Mouse (Mus musculus) midbrain, embryonic 15.5 days (tissue): ENCODE measurements around the gene Gabrb1. TPM values are rescaled to one million over a fixed set of nuclear protein-coding genes. Genes with fewer than 3 reads are reported as not detected.
"Not testable (repeated sequence)": the region's sequence is repeated elsewhere in the genome, so short reads cannot be mapped to it uniquely, and the experiment has no call there.

Experiments used
- ATAC-seq: fragments of 200-750 bp; cut with Nextera tagmentation; replicated peaks from 2 replicates; pipeline ENCODE4 v1.8.0; 2017; ENCODE audit warnings: moderate TSS enrichment
- H3K27ac ChIP-seq: fragments of 300-500 bp; sonication (generic); 2 replicates; pipeline ENCODE4 v1.5.1; 2015; ENCODE audit warnings: mild to moderate bottlenecking, inconsistent platforms
- H3K27me3 ChIP-seq: fragments of 300-500 bp; sonication (generic); replicated peaks from 2 replicates; pipeline ENCODE4 v1.6.1; 2015; ENCODE audit warnings: inconsistent platforms
- H3K36me3 ChIP-seq: fragments of 300-500 bp; sonication (generic); replicated peaks from 2 replicates; pipeline ENCODE4 v1.6.1; 2015; ENCODE audit warnings: inconsistent platforms
- H3K4me1 ChIP-seq: fragments of 300-500 bp; sonication (generic); 2 replicates; pipeline ENCODE4 v1.6.1; 2015; ENCODE audit warnings: inconsistent platforms
- H3K4me2 ChIP-seq: fragments of 300-500 bp; sonication (generic); 2 replicates; pipeline ENCODE4 v1.6.1; 2015; ENCODE audit warnings: inconsistent platforms, mild to moderate bottlenecking, moderate library complexity
- H3K4me3 ChIP-seq: fragments of 300-500 bp; sonication (generic); 2 replicates; pipeline ENCODE4 v1.5.1; 2015; ENCODE audit warnings: mild to moderate bottlenecking, inconsistent platforms
- H3K9ac ChIP-seq: fragments of 300-500 bp; sonication (generic); 2 replicates; pipeline ENCODE4 v1.6.1; 2015; ENCODE audit warnings: mild to moderate bottlenecking, inconsistent platforms
- H3K9me3 ChIP-seq: fragments of 300-500 bp; sonication (generic); 2 replicates; pipeline ENCODE4 v1.6.1; 2016; ENCODE audit warnings: inconsistent platforms
- WGBS: fragments of 180-500 bp; shearing (Covaris S2); methylation state at CpG from one replicate; pipeline ENCODE4 v1.1.7; 2015; ENCODE audit warnings: mixed read lengths; 5-methylcytosine and 5-hydroxymethylcytosine counted together
- polyA plus RNA-seq: library from polyadenylated mRNA; unstranded; fragments of >200 nt; fragmentation: Nextera tagmentation; extraction: Ambion mirVana; gene quantifications from 2 replicates; pipeline ENCODE4 v1.2.1, GENCODE M21; 2015

Gabrb1 gene
- polyA plus RNA-seq, 1 experiment from 2014 or later = 32.8 TPM

DNA sequence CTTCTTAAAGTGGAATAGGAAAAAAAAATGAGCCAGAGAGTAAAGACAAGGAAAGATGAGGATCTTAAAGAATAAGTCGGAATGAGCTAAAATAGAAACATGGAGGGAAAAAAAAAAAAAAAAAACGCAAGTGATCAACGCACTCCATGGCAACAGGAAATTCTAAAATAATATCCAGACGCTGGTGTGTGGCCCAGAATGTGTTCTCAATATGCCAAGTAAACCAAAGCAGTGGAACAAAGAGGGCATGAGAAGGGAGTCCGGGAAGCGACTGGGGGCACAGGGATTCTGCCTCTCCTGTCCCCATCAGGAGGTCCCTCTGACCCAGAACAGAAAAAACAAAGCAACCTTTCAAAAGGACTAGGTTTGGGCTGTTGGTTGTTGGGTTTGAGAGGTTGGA, 410.9 kb downstream of the Gabrb1 start:
- Histone ChIP-seq H3K9ac (no peak overlapping the region), H3K4me2 (no peak overlapping the region), H3K27ac (no peak overlapping the region), H3K9me3 (no peaks in the 10 kb centered on the region), H3K27me3 (no peaks in the 10 kb centered on the region), H3K4me1 (no peaks in the 10 kb centered on the region), H3K4me3 (no peak overlapping the region), H3K36me3 (no peaks in the 10 kb centered on the region)
- 62% methylated on average over 6 of the region's 6 CpGs for WGBS
- ATAC-seq = no peak

DNA sequence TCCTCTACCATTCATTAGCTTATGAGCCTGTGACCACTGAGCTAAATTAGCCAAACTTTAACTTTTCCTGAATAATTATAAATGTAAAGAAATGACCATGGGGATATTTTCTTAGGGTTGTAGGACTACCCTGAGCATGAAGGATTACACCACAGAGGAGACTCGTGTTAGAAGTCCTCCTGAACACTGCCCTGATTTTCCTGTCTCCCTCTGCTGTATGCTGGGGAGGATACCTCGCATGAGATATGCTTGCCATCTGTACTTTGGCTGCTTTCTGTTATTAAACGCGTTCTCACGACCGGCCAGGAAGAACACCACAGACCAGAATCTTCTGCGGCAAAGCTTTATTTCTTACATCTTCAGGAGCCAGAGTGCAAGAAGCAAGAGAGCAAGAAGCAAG, 411.5 kb downstream of the Gabrb1 start:
- WGBS = 90% methylated on average over 7 of the region's 7 CpGs
- H3K27me3 ChIP-seq, H3K9ac ChIP-seq, H3K4me1 ChIP-seq, H3K9me3 ChIP-seq, H3K4me3 ChIP-seq, H3K36me3 ChIP-seq, H3K4me2 ChIP-seq, ATAC-seq, H3K27ac ChIP-seq: not testable (repeated sequence)

DNA sequence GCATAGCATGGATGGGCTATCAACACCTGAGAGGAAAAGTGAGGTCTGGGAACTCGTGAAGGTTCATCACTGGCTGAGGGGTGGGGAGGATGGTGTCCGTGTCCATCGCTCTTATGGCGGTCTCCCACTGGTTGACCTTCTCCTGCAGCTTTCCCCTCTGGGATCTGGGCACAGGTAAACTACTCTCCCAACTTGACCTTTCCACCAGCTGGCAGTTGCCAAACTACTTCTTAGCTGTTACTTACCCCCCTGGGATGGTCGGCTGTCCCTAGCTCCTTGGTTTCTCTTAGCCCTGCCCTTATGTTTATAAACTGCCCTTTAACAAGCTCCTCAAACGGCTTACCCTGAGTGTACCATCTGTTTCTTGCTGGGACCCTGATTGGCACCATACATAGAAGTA, 418.9 kb downstream of the Gabrb1 start:
- no peak for ATAC-seq
- H3K27ac ChIP-seq = no peak overlapping the region
- no peaks in the 10 kb centered on the region for H3K9me3 ChIP-seq
- H3K4me3 ChIP-seq = no peak overlapping the region
- H3K9ac ChIP-seq = no peak overlapping the region
- H3K4me2 ChIP-seq = no peak overlapping the region
- no peaks in the 10 kb centered on the region for H3K36me3 ChIP-seq
- no peaks in the 10 kb centered on the region for H3K27me3 ChIP-seq
- H3K4me1 ChIP-seq = no peaks in the 10 kb centered on the region
- 93% methylated on average over 6 of the region's 6 CpGs for WGBS

DNA sequence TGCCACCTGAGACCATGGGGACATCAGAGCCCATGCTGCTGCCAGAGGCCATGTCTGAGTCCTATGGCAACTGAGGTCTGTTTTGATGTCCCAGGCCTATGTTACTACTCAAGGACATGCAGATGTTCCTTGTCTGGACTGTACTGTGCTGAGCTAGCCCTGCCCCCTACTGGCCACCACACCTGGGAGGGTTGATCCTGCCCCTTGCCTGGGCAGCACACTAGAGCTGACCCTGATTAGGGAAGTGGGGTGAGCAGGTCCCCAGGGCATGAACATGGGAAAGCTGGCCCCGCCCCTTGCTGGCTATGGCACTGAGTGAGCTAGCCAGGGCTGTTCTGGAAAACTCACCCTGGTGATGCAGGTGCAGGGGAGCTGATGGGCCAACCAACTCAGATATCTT, 428.6 kb downstream of the Gabrb1 start:
- no peak for ATAC-seq
- no peak overlapping the region for H3K4me3 ChIP-seq
- H3K36me3 ChIP-seq = no peaks in the 10 kb centered on the region
- no peaks in the 10 kb centered on the region for H3K27me3 ChIP-seq
- H3K9me3 ChIP-seq = no peaks in the 10 kb centered on the region
- WGBS = 89% methylated on average over 1 of the region's 1 CpGs
- H3K27ac ChIP-seq = no peak overlapping the region
- no peak overlapping the region for H3K4me2 ChIP-seq
- no peaks in the 10 kb centered on the region for H3K4me1 ChIP-seq
- H3K9ac ChIP-seq = no peak overlapping the region

DNA sequence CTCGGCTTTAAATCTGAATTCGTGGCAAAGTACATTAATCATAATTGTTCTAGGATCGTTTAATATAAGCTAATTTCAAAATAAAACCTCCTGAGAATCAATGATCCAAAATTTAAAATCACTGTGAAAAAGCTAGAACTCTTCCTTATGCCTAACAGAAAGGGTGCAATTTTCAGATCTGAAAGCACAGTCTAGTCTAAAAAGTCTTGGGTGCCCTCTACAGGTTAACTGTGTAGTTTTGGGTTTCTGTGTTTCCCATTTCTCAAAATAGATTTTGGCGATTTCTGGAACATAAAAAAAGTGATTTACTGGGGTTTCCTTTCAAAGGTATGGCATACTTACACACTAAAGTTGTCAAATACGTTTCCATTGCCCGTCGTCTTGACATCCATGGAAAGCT, 436.7 kb downstream of the Gabrb1 start:
- Histone ChIP-seq H3K4me1 (no peaks in the 10 kb centered on the region), H3K27ac (no peak overlapping the region), H3K27me3 (no peaks in the 10 kb centered on the region), H3K4me2 (no peak overlapping the region), H3K4me3 (no peak overlapping the region), H3K9me3 (no peaks in the 10 kb centered on the region), H3K36me3 (no peaks in the 10 kb centered on the region), H3K9ac (no peak overlapping the region)
- 58% methylated on average over 7 of the region's 7 CpGs for WGBS
- peak; percentile 79; the same call in 1 of the 2 replicates for ATAC-seq

DNA sequence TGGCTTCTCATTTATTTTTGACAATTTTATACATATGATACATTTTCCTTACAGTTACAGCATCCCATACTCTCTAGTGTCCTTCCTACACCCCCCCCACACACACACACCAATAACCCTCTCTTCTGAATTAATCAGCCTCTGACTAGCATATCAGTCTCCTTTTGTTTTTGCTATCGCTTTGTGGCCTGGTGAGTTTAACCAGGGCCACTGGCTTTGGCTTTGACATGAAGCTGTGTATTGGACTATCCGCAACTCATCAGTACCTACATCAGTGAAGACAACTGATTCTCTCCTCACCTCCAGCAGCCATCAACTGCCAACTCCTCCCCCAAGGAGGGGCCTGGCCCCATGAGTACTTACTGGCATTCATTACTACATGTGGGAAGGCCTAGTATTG, 437.1 kb downstream of the Gabrb1 start:
- H3K27ac ChIP-seq = no peak overlapping the region
- H3K27me3 ChIP-seq = no peaks in the 10 kb centered on the region
- H3K36me3 ChIP-seq = no peaks in the 10 kb centered on the region
- no peaks in the 10 kb centered on the region for H3K4me1 ChIP-seq
- WGBS = 85% methylated on average over 2 of the region's 2 CpGs
- H3K9ac ChIP-seq = no peak overlapping the region
- H3K9me3 ChIP-seq = no peaks in the 10 kb centered on the region
- ATAC-seq = 0 out of 2 replicates have a peak, but pooled peaks have one; percentile 52
- no peak overlapping the region for H3K4me3 ChIP-seq
- H3K4me2 ChIP-seq = no peak overlapping the region

DNA sequence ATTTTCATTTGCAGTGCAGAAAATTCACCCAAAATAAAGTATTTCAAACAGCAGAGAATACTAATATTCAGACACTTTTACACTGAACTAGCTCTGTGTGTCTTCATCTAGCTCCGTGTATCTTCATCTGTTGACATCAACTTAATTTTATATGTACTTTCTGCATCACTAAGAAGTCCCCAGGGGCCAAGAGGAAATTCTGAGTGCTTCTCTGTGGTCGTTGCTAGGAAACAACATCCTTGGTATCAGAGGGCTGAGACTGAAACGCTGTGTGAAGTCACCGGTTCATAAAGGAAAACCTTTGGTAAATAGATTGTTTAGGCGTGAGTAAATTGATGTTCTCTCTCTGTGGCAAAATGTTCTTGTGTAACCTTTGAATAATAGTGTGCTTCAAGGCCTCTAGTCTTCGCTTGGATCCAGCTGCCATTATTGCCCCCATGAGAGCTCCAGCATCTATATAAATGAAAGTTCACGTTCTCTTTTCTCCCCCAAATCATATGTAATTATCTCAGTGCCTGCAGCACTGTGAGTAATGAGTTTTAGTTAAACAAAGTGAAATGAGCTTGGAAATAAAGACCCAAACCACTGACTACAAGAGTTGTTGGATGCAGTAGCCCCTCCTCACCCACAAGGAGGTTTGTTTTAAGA, 446.5 kb downstream of the Gabrb1 start:
- Histone ChIP-seq H3K9ac (no peak overlapping the region), H3K27me3 (no peaks in the 10 kb centered on the region), H3K36me3 (no peaks in the 10 kb centered on the region), H3K4me3 (no peak overlapping the region), H3K27ac (0 out of 2 replicates have a peak overlapping the region, but pooled peaks have one; percentile 0), H3K9me3 (no peaks in the 10 kb centered on the region), H3K4me1 (peaks cover 5% of the 10 kb centered on the region; the same call in 1 of the 2 replicates), H3K4me2 (no peak overlapping the region)
- ATAC-seq = peak; percentile 76; the same call in 1 of the 2 replicates
- WGBS = 29% methylated on average over 7 of the region's 7 CpGs

DNA sequence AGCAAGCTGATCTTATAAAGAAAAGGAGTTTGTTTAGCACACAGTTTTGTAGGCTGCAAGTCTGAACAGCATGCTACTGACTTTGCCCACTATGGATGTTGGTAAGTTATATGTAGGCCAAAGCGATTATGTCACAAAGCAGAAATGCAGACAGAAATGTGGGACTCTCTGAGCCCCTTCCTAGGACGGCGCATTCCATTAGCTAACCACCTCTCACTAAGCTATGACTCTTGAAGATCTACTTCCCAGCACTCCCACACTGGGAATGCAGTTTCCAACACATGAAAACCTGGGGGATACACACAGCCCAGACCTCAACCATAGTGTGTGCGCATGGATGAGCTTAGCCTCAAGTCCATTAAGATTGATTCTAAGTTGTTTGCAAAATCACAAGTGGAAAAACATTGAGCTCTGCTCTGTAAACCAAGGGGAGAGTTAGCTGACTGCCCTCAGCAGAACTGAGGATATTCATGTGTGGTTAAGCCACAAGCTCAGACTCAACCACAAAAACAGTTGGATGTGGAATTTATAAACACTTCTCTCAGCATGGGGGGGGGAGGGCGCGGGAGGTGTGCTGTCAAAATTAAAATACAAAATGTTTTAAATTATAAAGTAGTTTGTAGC, 464.6 kb downstream of the Gabrb1 start:
- H3K36me3 ChIP-seq = no peaks in the 10 kb centered on the region
- no peak for ATAC-seq
- H3K4me2 ChIP-seq = no peak overlapping the region
- no peak overlapping the region for H3K4me3 ChIP-seq
- H3K27ac ChIP-seq = no peak overlapping the region
- no peaks in the 10 kb centered on the region for H3K9me3 ChIP-seq
- WGBS = 88% methylated on average over 6 of the region's 6 CpGs
- no peak overlapping the region for H3K9ac ChIP-seq
- H3K27me3 ChIP-seq = no peaks in the 10 kb centered on the region
- no peaks in the 10 kb centered on the region for H3K4me1 ChIP-seq

DNA sequence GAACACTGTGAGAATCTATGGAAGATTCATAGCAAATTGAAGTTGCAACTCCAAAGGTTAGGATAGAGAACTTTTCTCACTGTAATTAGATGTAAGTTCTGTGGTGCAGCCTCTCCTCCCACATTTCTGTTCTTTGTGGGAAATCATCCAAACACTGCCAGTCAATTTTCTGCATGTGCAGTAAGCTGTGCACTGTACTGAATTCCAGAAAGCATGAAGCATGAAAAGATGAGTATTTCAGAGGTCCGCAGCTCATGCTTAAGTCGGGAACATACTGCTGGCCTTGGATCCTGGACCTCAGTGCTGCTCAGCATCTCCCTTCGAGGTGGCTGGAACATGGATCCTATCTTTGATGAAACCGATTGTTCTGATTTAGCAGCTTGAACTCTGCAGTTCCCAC, 468.8 kb downstream of the Gabrb1 start:
- Histone ChIP-seq H3K4me2 (no peak overlapping the region), H3K27ac (no peak overlapping the region), H3K9me3 (no peaks in the 10 kb centered on the region), H3K9ac (no peak overlapping the region), H3K27me3 (no peaks in the 10 kb centered on the region), H3K4me3 (no peak overlapping the region), H3K4me1 (no peaks in the 10 kb centered on the region), H3K36me3 (no peaks in the 10 kb centered on the region)
- no peak for ATAC-seq
- 84% methylated on average over 4 of the region's 4 CpGs for WGBS

DNA sequence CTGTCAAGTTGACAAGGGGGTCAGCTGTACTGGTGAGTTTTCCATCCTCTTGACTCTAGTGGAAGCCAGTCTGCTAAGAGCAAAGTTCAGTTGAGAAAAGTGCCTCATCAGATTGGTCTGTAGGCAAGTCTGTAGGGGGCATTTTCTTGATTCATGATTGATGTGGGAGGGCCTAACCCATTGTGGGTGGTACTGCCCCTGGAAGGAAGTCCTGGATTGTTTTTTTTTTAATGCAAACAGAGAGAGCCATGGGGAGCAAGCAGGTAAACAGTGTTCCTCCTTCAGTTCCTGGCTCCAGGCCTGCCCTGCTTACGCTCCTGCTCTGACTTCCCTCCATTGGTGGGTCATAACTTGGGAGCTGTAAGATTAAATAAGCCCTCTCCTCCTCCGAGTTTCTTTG, 476.0 kb downstream of the Gabrb1 start:
- Histone ChIP-seq H3K36me3 (no peaks in the 10 kb centered on the region), H3K4me1 (no peaks in the 10 kb centered on the region), H3K27ac (no peak overlapping the region), H3K4me3 (no peak overlapping the region), H3K4me2 (no peak overlapping the region), H3K9me3 (no peaks in the 10 kb centered on the region), H3K27me3 (no peaks in the 10 kb centered on the region), H3K9ac (no peak overlapping the region)
- ATAC-seq = no peak
- WGBS = 70% methylated on average over 2 of the region's 2 CpGs

DNA sequence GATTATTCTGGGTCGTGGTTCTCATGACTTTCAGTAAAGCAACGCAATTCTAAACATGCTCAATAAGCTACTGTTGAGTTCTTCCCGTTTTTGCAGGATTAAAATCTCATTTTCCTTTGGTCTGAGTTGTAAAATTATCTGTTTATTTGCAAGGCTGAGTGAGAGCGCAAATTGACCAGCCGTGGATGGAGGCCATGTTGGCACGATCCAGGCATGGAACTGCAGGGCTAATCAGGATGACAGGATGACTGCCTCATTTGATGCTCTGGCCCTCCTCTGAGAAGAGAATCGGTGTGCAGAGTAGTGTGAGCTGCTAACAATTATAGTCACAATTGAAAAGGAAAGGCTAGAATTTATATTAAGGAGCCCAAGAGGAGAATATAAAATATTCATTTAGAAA, 480.3 kb downstream of the Gabrb1 start:
- Histone ChIP-seq H3K4me1 (no peaks in the 10 kb centered on the region), H3K4me3 (no peak overlapping the region), H3K4me2 (no peak overlapping the region), H3K36me3 (no peaks in the 10 kb centered on the region), H3K27me3 (no peaks in the 10 kb centered on the region), H3K27ac (no peak overlapping the region), H3K9ac (no peak overlapping the region), H3K9me3 (no peaks in the 10 kb centered on the region)
- 78% methylated on average over 7 of the region's 7 CpGs for WGBS
- ATAC-seq = no peak

DNA sequence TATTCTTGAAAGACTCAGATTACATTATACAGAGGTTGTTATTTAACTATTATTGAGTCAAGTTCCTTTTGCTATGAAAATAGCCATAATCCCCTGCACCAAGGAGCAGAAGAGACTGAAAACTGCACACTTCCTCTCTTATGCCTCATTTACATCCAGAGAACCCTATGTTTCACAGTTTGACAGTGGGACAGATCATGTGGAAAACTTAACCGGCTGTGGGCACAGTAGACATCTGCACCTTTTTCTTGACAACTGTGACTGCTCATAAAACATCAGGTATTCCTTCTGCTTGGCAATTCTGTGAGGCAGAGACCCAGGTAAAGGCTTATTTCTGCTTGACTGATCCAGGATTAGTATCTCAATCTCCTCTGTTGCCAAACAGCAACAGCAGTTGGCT, 481.7 kb downstream of the Gabrb1 start:
- H3K4me2 ChIP-seq = no peak overlapping the region
- WGBS = 46% methylated on average over 1 of the region's 1 CpGs
- ATAC-seq = no peak
- no peak overlapping the region for H3K9ac ChIP-seq
- no peaks in the 10 kb centered on the region for H3K9me3 ChIP-seq
- H3K36me3 ChIP-seq = no peaks in the 10 kb centered on the region
- H3K4me3 ChIP-seq = no peak overlapping the region
- H3K27me3 ChIP-seq = no peaks in the 10 kb centered on the region
- H3K27ac ChIP-seq = no peak overlapping the region
- no peaks in the 10 kb centered on the region for H3K4me1 ChIP-seq

DNA sequence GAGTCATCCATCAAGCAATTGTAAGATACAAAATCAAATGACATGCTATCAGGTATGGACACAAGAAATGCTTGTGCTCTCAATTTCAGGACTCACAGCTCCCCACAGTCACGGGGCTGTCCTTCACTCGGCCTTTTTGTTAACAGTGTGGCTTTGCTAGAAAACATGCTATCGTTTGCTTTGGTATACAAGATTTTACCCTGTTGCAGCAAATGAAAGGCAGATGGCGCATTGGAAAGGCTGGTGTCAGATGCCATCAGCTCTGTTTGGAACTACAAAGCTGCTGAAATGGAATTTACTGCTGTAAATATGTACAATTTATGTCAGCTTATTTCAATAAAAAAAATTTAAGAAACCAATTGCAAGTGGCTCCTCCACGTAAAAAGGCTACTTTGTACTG, 490.8 kb downstream of the Gabrb1 start:
- no peaks in the 10 kb centered on the region for H3K9me3 ChIP-seq
- H3K4me1 ChIP-seq = no peaks in the 10 kb centered on the region
- no peaks in the 10 kb centered on the region for H3K27me3 ChIP-seq
- no peaks in the 10 kb centered on the region for H3K36me3 ChIP-seq
- WGBS = 46% methylated on average over 5 of the region's 5 CpGs
- H3K4me3 ChIP-seq = no peak overlapping the region
- no peak for ATAC-seq
- H3K27ac ChIP-seq = no peak overlapping the region
- no peak overlapping the region for H3K4me2 ChIP-seq
- H3K9ac ChIP-seq = no peak overlapping the region
